Mouse (Mus musculus) G1E (cell line): ENCODE results near the gene Nans. TPM values are rescaled to one million over a fixed set of nuclear protein-coding genes. Genes with fewer than 3 reads are reported as not detected.

Source experiments
- ATAC-seq: 2 replicates; pipeline ENCODE4 v1.8.0; 2016; ENCODE audit warnings: mild to moderate bottlenecking; ENCODE audit not compliant: insufficient number of reproducible peaks, poor library complexity, low FRiP score, severe bottlenecking; ENCODE audit errors: extremely low read depth
- DNase-seq: peaks from one replicate; pipeline ENCODE4 v3.0.0; 2012; ENCODE audit warnings: low spot score
- H3K27me3 ChIP-seq: 2 replicates; pipeline ENCODE4 v1.6.1; 2012; ENCODE audit warnings: mild to moderate bottlenecking, low read length, inconsistent platforms; ENCODE audit not compliant: insufficient read depth
- H3K36me3 ChIP-seq: replicated peaks from 2 replicates; pipeline ENCODE3; 2012; ENCODE audit warnings: mild to moderate bottlenecking, inconsistent platforms
- H3K4me1 ChIP-seq: 2 replicates; pipeline ENCODE4 v1.6.1; 2012; ENCODE audit warnings: low read depth, low read length, inconsistent platforms, mixed read lengths; ENCODE audit not compliant: insufficient read depth
- H3K4me3 ChIP-seq: 2 replicates; pipeline ENCODE4 v1.5.1; 2012; ENCODE audit warnings: low read depth, mild to moderate bottlenecking, inconsistent platforms, low read length, moderate library complexity, mixed read lengths
- H3K9me3 ChIP-seq: replicated peaks from 2 replicates; pipeline ENCODE4 v1.6.1; 2012; ENCODE audit warnings: inconsistent platforms
- CTCF ChIP-seq: IDR thresholded peaks from 2 replicates; pipeline ENCODE4 v1.5.1; 2012; ENCODE audit warnings: low read depth, low read length, inconsistent platforms, mixed read lengths
- GATA1 ChIP-seq: IDR thresholded peaks from 2 replicates; pipeline ENCODE4 v1.6.1; 2012; ENCODE audit warnings: borderline replicate concordance, low read length, inconsistent platforms, mixed read lengths
- GATA2 ChIP-seq: IDR thresholded peaks from 2 replicates; pipeline ENCODE4 v1.6.1; 2012; ENCODE audit warnings: low read depth, low read length, inconsistent platforms, borderline replicate concordance
- POLR2AphosphoS5 ChIP-seq: IDR thresholded peaks from 2 replicates; pipeline ENCODE4 v1.6.1; 2012; ENCODE audit warnings: low read depth, low read length, inconsistent platforms; ENCODE audit not compliant: insufficient replicate concordance
- TAL1 ChIP-seq: conservative IDR thresholded peaks from 2 replicates; pipeline ENCODE4 v1.6.1; 2012; ENCODE audit warnings: low read depth, low read length, inconsistent platforms, mixed read lengths
- polyA plus RNA-seq: library from polyadenylated mRNA; stranded (reverse); fragments of >175 nt; gene quantifications from 2 replicates; pipeline ENCODE4 v1.2.3, GENCODE M21; 2012
- total RNA-seq, 2 experiments: library from RNA; stranded (forward) in 1 of 2; stranded (reverse) in 1 of 2; fragments of 200-1000 nt in 1 of 2; fragments of >200 nt in 1 of 2; fragmentation: Nextera tagmentation in 1 of 2; gene quantifications; 2 replicates each; pipeline ENCODE4 v1.2.3; 2014 to 2017

Nans gene
- total and polyA plus RNA-seq, 3 experiments, result 57.1 to 79.3 (median 63.1) TPM

DNA sequence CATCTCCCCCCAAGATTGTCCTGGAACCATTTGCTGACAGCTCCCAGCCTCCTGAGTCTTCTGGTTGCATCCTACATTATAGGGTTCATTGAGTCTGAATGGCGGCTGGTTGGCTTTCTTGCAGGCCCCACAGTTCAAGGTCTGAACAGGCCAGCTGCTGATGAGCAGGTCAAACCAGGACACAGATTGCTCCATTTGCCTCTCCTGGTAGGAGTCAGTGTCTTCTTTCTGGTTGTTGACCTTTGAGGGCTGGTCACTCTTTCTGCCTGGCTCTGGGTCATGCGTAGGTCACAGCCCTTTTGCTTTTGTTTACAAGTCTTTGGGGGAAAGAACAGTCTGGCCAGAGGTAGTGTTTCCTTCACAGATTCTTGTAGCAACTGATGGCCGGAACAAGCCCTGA is 9.5 kb downstream of the Nans start:
- Histone ChIP-seq H3K4me3 (no peak overlapping the region), H3K4me1 (peaks cover 44% of the 10 kb centered on the region), H3K36me3 (peaks cover 96% of the 10 kb centered on the region), H3K27me3 (no peaks in the 10 kb centered on the region), H3K9me3 (no peaks in the 10 kb centered on the region)
- DNase-seq, result no peak
- ATAC-seq, result no peak
- no peak for TF ChIP-seq GATA2
- TF ChIP-seq GATA1, result no peak
- TF ChIP-seq TAL1, result no peak
- no peak for TF ChIP-seq CTCF
- TF ChIP-seq POLR2AphosphoS5, result no peak

DNA sequence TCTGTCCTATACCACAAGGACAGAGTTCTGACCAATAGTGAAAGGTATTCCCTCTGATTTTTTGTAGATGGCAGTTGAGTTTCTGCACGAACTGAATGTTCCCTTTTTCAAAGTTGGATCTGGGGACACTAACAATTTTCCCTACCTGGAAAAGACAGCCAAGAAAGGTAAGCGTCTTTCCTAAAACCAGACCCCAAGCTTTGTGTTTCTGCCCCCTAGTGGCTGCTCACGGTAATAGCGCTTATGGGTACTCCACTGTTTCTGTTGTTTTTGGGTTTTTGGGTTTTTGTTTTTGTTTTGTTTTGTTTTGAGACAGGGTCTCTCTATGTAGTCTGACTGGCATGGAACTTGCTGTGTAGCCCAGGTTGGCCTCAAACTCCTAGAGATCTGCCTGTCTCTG is 9.9 kb downstream of the Nans start:
- Histone ChIP-seq H3K36me3 (peaks cover 96% of the 10 kb centered on the region), H3K4me1 (peaks cover 48% of the 10 kb centered on the region), H3K9me3 (no peaks in the 10 kb centered on the region), H3K4me3 (no peak overlapping the region), H3K27me3 (no peaks in the 10 kb centered on the region)
- peak; percentile 71; the same call in 1 of the 2 replicates for TF ChIP-seq CTCF
- no peak for TF ChIP-seq TAL1
- ATAC-seq, result no peak
- no peak for DNase-seq

DNA sequence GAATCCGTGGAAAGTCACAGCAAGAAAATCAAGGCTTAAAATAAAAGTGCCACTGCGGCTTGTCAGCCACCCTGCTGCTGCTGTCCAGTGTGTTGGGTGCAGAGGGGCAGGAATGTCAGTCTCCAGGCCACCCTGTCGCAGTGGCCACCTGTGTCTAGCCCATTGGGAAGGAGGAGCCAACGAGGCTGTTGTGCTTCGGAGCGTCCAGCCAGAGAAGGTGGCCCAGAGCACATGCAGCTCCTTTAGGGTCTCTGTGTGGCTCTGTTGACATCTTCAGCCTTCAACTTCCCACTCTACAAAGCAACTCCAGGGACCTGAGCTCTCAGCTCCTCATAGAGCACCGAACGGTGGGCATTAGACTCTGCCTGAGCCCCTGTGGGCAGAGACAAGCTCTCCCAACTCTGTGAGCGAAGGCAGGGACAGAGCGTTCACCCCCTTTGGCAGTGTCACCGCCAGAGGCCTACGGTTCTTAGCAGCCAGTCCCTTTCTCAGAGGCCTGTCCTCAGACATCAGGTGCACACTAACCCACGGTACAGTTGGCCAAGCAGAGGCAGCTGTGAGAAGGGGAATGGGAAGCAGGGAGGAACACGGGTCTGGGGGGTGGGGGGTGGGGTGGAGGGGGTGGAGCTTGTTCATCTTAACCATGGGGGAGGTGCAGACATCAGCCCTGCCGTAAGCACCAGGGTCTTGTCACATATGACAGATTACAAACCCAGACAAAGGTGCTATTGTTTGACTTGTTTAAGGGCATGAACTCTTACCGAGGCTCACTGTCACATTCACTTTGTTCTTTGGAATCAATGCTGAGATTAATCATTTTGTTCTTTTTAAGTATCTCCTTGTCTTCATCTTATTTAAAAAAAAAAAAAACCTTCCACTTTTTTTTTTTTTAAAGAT is 13.8 kb downstream of the Nans start:
- H3K9me3 ChIP-seq, result no peaks in the 10 kb centered on the region
- DNase-seq (no peak), ATAC-seq (no peak)
- no peak for TF ChIP-seq CTCF
- TF ChIP-seq GATA2, result no peak
- TF ChIP-seq TAL1, result no peak
- no peak for TF ChIP-seq GATA1
- no peak for TF ChIP-seq POLR2AphosphoS5
- H3K4me1 ChIP-seq, result peaks cover 79% of the 10 kb centered on the region
- H3K36me3 ChIP-seq, result peaks cover 88% of the 10 kb centered on the region
- no peak overlapping the region; the same call in 1 of the 2 replicates for H3K4me3 ChIP-seq
- H3K27me3 ChIP-seq, result no peaks in the 10 kb centered on the region

DNA sequence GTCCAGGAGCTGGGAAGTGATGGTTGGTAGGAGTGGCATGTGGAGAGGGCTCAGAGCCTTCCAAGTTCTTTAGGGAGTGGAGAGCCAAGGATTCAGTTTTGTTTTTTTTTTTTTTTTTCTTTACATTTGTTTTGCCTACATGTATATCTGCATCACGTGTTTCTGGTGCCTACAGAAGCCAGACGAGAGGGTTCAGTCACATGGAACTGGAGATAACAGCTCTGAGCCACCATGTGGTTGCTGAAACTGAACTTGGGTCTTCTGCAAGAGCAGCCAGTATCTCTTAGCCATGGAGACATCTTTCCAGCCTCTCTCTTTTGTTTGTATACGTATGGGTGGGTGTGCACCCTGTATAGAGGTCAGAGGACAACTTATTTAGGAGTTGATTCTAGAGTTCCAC is 14.8 kb downstream of the Nans start:
- Histone ChIP-seq H3K36me3 (peaks cover 80% of the 10 kb centered on the region), H3K9me3 (no peaks in the 10 kb centered on the region), H3K4me3 (peak overlapping the region; percentile 27; the same call in 1 of the 2 replicates), H3K4me1 (peaks cover 75% of the 10 kb centered on the region), H3K27me3 (no peaks in the 10 kb centered on the region)
- TF ChIP-seq POLR2AphosphoS5 (no peak), GATA1 (no peak), GATA2 (no peak), TAL1 (peak; percentile 56)
- DNase-seq, result peak; percentile 47
- ATAC-seq, result peak; percentile 71

DNA sequence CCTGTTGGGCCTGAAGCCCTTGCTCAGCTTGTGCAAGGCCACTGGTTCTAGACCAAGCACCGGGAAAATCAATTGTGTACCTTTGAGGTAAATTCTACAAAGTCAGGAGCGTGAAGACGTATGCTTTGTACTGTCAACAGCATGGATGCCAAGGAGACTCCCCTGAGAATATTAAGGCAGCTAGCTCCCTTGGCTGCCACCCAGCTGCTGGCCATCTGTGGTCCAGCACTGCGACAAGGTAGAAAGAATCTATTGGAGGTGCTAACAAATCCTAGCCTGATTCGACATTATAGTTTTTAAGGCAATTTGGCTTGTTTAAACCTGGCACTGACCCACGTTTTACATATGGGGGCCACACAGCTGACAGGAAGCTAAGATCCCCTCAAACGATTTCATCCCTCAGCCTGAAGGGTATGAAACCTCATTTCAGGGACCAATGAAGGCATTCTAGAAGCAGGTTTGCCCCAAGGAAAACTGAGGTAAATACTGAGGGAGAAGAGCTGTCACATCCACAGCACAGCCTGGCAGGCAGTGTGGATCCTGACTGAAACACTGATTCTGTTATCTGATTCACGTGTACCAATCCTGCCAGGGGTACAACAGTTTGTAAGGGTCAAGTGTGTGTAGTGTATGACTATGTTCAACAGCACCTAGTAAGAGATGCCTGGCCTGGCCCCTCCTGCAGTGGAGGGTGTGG is 16.5 kb downstream of the Nans start:
- DNase-seq (no peak), ATAC-seq (no peak)
- H3K4me3 ChIP-seq, result no peak overlapping the region
- H3K27me3 ChIP-seq, result no peaks in the 10 kb centered on the region
- TF ChIP-seq GATA2 (no peak), CTCF (no peak), GATA1 (no peak), POLR2AphosphoS5 (no peak), TAL1 (no peak)
- H3K9me3 ChIP-seq, result no peaks in the 10 kb centered on the region
- H3K4me1 ChIP-seq, result peaks cover 73% of the 10 kb centered on the region
- H3K36me3 ChIP-seq, result peaks cover 71% of the 10 kb centered on the region

DNA sequence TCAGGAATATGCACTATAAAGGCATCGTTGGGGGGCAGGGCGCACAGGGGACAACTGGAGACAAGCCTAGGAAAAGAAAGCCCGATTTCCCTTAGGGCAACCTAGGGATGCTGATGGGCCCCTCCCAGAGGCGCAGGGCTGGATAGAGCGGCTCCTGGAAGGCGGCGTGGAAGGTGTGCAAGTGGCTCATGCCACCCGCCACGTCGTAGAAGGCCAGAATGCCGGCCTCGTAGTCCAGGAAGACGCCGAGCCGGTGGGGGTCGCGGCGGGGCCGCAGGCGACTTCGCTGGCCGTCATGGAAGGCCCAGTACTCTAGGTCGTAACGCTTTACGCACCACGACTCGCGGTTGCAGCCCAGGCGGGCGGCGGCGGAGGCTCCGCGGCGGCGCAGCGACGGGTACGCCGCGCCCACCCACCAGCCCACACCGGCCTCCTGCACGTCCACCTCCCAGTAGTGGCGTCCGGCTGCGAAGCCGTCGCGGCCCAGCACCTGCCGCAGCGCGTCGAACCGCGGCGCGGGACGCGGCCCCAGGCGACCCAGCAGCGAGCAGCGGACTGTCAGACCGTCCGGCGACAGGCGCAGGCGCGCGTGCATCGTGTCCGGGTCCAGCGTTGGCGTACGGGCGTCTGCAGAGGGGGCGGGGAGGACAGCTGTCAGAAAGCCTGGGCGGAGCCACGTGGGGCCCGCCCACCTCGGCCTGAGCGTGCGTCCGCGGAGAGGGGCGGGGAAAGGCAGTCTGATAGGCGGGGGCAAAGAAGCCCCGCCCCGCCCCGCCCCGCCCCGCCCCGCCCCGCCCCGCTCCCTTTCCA is 18.0 kb downstream of the Nans start:
- no peak for TF ChIP-seq GATA2
- no peak for TF ChIP-seq CTCF
- no peak for TF ChIP-seq POLR2AphosphoS5
- TF ChIP-seq TAL1, result no peak; the same call in 1 of the 2 replicates
- TF ChIP-seq GATA1, result no peak
- H3K36me3 ChIP-seq, result peaks cover 60% of the 10 kb centered on the region
- ATAC-seq, result peak; percentile 74
- H3K4me1 ChIP-seq, result peaks cover 65% of the 10 kb centered on the region
- DNase-seq, result peak; percentile 85
- H3K27me3 ChIP-seq, result no peaks in the 10 kb centered on the region
- peak overlapping the region; percentile 85 for H3K4me3 ChIP-seq
- no peaks in the 10 kb centered on the region for H3K9me3 ChIP-seq
